Mouse (Mus musculus): Measurements from ENCODE around the gene Naga. TPM values are rescaled to one million over a fixed set of nuclear protein-coding genes. Genes with fewer than 3 reads are reported as not detected.

Naga gene
- polyA plus RNA-seq (2016; fragmentation: Nextera tagmentation; extraction: Ambion mirVana), result 33.6 and 34.1 TPM in 2 replicates

- ATAC-seq (ENCODE audit: insufficient number of reproducible peaks, insufficient read depth, low FRiP score, low TSS enrichment, low read depth), result peak; percentile 80
- under 1% methylated on average over 41 of the region's 41 CpGs for WGBS
- peak within 1 kb of the TSS; percentile 62 for H3K9ac ChIP-seq (replicated peaks)
- H3K4me2 ChIP-seq, result peak within 1 kb of the TSS; percentile 63
- no peaks in the 10 kb centered on the region for H3K9me3 ChIP-seq
- peak within 1 kb of the TSS; percentile 55 for H3K4me3 ChIP-seq (replicated peaks)
- peaks cover 39% of the 10 kb centered on the region for H3K4me1 ChIP-seq (replicated peaks)
- no peak within 1 kb of the TSS for H3K27ac ChIP-seq
- H3K27me3 ChIP-seq, result peaks cover 9% of the 10 kb centered on the region
- H3K36me3 ChIP-seq, result peaks cover 32% of the 10 kb centered on the region
These were observed at the start of gene Naga, which contains the start of the genes Pheta2 and Smdt1 for GRCm38 (mm10) chr15:82338593-82339112. Gene Naga (minus strand): TSS chr15:82338925. Gene Pheta2 (plus strand): TSS chr15:82338942. Gene Smdt1 (plus strand): TSS chr15:82338959.

GRCm38 (mm10) chr15:82385729-82386128, 47.0 kb upstream of the Naga start:
- H3K4me1 ChIP-seq (replicated peaks), result peaks cover 4% of the 10 kb centered on the region; the same call in 1 of the 2 replicates
- WGBS, result 91% methylated on average over 2 of the region's 2 CpGs
- no peak overlapping the region for H3K9ac ChIP-seq (replicated peaks)
- no peak overlapping the region for H3K4me3 ChIP-seq (replicated peaks)
- no peak for ATAC-seq (ENCODE audit: insufficient number of reproducible peaks, insufficient read depth, low FRiP score, low TSS enrichment, low read depth)
- H3K36me3 ChIP-seq, result no peaks in the 10 kb centered on the region
- no peak overlapping the region for H3K4me2 ChIP-seq
- H3K27ac ChIP-seq, result no peak overlapping the region
- no peaks in the 10 kb centered on the region for H3K9me3 ChIP-seq
- no peaks in the 10 kb centered on the region for H3K27me3 ChIP-seq

GRCm38 (mm10) chr15:82382441-82382840, 43.7 kb upstream of the Naga start:
- 84% methylated on average over 2 of the region's 2 CpGs for WGBS
- H3K9ac ChIP-seq (replicated peaks), result no peak overlapping the region
- H3K36me3 ChIP-seq, result no peaks in the 10 kb centered on the region
- peaks cover 14% of the 10 kb centered on the region for H3K4me1 ChIP-seq (replicated peaks)
- no peak overlapping the region for H3K4me3 ChIP-seq (replicated peaks)
- no peak overlapping the region for H3K4me2 ChIP-seq
- no peak for ATAC-seq (ENCODE audit: insufficient number of reproducible peaks, insufficient read depth, low FRiP score, low TSS enrichment, low read depth)
- no peaks in the 10 kb centered on the region; the same call in 1 of the 2 replicates for H3K27me3 ChIP-seq
- no peaks in the 10 kb centered on the region for H3K9me3 ChIP-seq
- H3K27ac ChIP-seq, result no peak overlapping the region

GRCm38 (mm10) chr15:82380714-82381062, 42.0 kb upstream of the Naga start:
- Histone ChIP-seq H3K9ac (replicated peaks) (no peak overlapping the region), H3K4me1 (replicated peaks) (peaks cover 18% of the 10 kb centered on the region), H3K4me2 (peak overlapping the region; percentile 68), H3K27ac (no peak overlapping the region), H3K4me3 (replicated peaks) (peak overlapping the region; percentile 49), H3K36me3 (no peaks in the 10 kb centered on the region), H3K27me3 (no peaks in the 10 kb centered on the region; the same call in 1 of the 2 replicates), H3K9me3 (no peaks in the 10 kb centered on the region)
- WGBS, result 37% methylated on average over 7 of the region's 7 CpGs
- ATAC-seq (ENCODE audit: insufficient number of reproducible peaks, insufficient read depth, low FRiP score, low TSS enrichment, low read depth), result no peak

- peaks cover 18% of the 10 kb centered on the region for H3K4me1 ChIP-seq (replicated peaks)
- H3K27ac ChIP-seq, result peak within 1 kb of the TSS; percentile 64
These were observed 41.4 kb upstream of the Naga start, which contains the start of gene Cyp2d22 for GRCm38 (mm10) chr15:82379871-82380713. Gene Cyp2d22 (minus strand): TSS chr15:82380260.

GRCm38 (mm10) chr15:82379511-82379870, 40.8 kb upstream of the Naga start:
- H3K36me3 ChIP-seq, result no peaks in the 10 kb centered on the region
- no peaks in the 10 kb centered on the region; the same call in 1 of the 2 replicates for H3K27me3 ChIP-seq
- peak overlapping the region; percentile 64 for H3K27ac ChIP-seq
- ATAC-seq (ENCODE audit: insufficient number of reproducible peaks, insufficient read depth, low FRiP score, low TSS enrichment, low read depth), result peak; percentile 60; the same call in 1 of the 2 replicates
- no peaks in the 10 kb centered on the region for H3K9me3 ChIP-seq
- H3K4me3 ChIP-seq (replicated peaks), result peak overlapping the region; percentile 49
- peaks cover 18% of the 10 kb centered on the region for H3K4me1 ChIP-seq (replicated peaks)
- WGBS, result 25% methylated on average over 7 of the region's 7 CpGs
- peak overlapping the region; percentile 68 for H3K4me2 ChIP-seq
- H3K9ac ChIP-seq (replicated peaks), result peak overlapping the region; percentile 56

More at GRCm38 (mm10) chr15:82379871-82380713, 41.4 kb upstream of the Naga start, which contains the start of gene Cyp2d22:
- Histone ChIP-seq H3K36me3 (no peaks in the 10 kb centered on the region), H3K4me2 (peak within 1 kb of the TSS; percentile 68), H3K4me3 (replicated peaks) (peak within 1 kb of the TSS; percentile 49), H3K9ac (replicated peaks) (peak within 1 kb of the TSS; percentile 56), H3K27me3 (no peaks in the 10 kb centered on the region; the same call in 1 of the 2 replicates), H3K9me3 (no peaks in the 10 kb centered on the region)
- ATAC-seq (ENCODE audit: insufficient number of reproducible peaks, insufficient read depth, low FRiP score, low TSS enrichment, low read depth), result peak; percentile 82
- 1% methylated on average over 17 of the region's 24 CpGs for WGBS

- Histone ChIP-seq H3K4me3 (replicated peaks) (no peak overlapping the region), H3K4me1 (replicated peaks) (peaks cover 18% of the 10 kb centered on the region), H3K4me2 (no peak overlapping the region), H3K9ac (replicated peaks) (no peak overlapping the region), H3K27me3 (no peaks in the 10 kb centered on the region; the same call in 1 of the 2 replicates), H3K36me3 (no peaks in the 10 kb centered on the region), H3K9me3 (no peaks in the 10 kb centered on the region), H3K27ac (no peak overlapping the region)
- ATAC-seq (ENCODE audit: insufficient number of reproducible peaks, insufficient read depth, low FRiP score, low TSS enrichment, low read depth), result no peak
- 58% methylated on average over 15 of the region's 15 CpGs for WGBS
These were observed 39.8 kb upstream of the Naga start for GRCm38 (mm10) chr15:82378261-82379180.

- no peak overlapping the region for H3K4me3 ChIP-seq (replicated peaks)
- H3K27ac ChIP-seq, result no peak overlapping the region
- no peak for ATAC-seq (ENCODE audit: insufficient number of reproducible peaks, insufficient read depth, low FRiP score, low TSS enrichment, low read depth)
- H3K4me1 ChIP-seq (replicated peaks), result peaks cover 18% of the 10 kb centered on the region
- 71% methylated on average over 5 of the region's 5 CpGs for WGBS
- H3K9ac ChIP-seq (replicated peaks), result no peak overlapping the region
- H3K27me3 ChIP-seq, result no peaks in the 10 kb centered on the region; the same call in 1 of the 2 replicates
- no peak overlapping the region for H3K4me2 ChIP-seq
- no peaks in the 10 kb centered on the region for H3K9me3 ChIP-seq
- no peaks in the 10 kb centered on the region for H3K36me3 ChIP-seq
These were observed 39.0 kb upstream of the Naga start for GRCm38 (mm10) chr15:82377701-82378100.

GRCm38 (mm10) chr15:82376393-82377138, 37.8 kb upstream of the Naga start:
- no peak for ATAC-seq (ENCODE audit: insufficient number of reproducible peaks, insufficient read depth, low FRiP score, low TSS enrichment, low read depth)
- Histone ChIP-seq H3K4me3 (replicated peaks) (no peak overlapping the region), H3K9ac (replicated peaks) (no peak overlapping the region), H3K4me1 (replicated peaks) (peaks cover 18% of the 10 kb centered on the region), H3K36me3 (no peaks in the 10 kb centered on the region), H3K4me2 (no peak overlapping the region), H3K27ac (no peak overlapping the region), H3K27me3 (no peaks in the 10 kb centered on the region; the same call in 1 of the 2 replicates), H3K9me3 (no peaks in the 10 kb centered on the region)
- 82% methylated on average over 17 of the region's 17 CpGs for WGBS

GRCm38 (mm10) chr15:82375855-82376254, 37.1 kb upstream of the Naga start:
- no peak overlapping the region for H3K27ac ChIP-seq
- 89% methylated on average over 9 of the region's 9 CpGs for WGBS

More at GRCm38 (mm10) chr15:82375855-82376254, 37.1 kb upstream of the Naga start:
- H3K9me3 ChIP-seq, result no peaks in the 10 kb centered on the region
- H3K4me3 ChIP-seq (replicated peaks), result no peak overlapping the region
- peaks cover 15% of the 10 kb centered on the region for H3K4me1 ChIP-seq (replicated peaks)
- H3K27me3 ChIP-seq, result no peaks in the 10 kb centered on the region; the same call in 1 of the 2 replicates
- no peak for ATAC-seq (ENCODE audit: insufficient number of reproducible peaks, insufficient read depth, low FRiP score, low TSS enrichment, low read depth)
- H3K9ac ChIP-seq (replicated peaks), result no peak overlapping the region
- H3K36me3 ChIP-seq, result no peaks in the 10 kb centered on the region
- no peak overlapping the region for H3K4me2 ChIP-seq

All from limb, embryonic 12.5 days (tissue).